Mouse (Mus musculus) cortical plate, adult 2 months (tissue): ENCODE results near the gene Timm17a.

ENCODE experiments used
- CTCF ChIP-seq: fragments of 200-500 bp; IDR thresholded peaks from 2 replicates; pipeline ENCODE4 v1.5.1; 2011; ENCODE audit warnings: mild to moderate bottlenecking, control low read depth, low read length; ENCODE audit not compliant: insufficient read depth; ENCODE audit errors: extremely low read depth
- POLR2A ChIP-seq: fragments of 200-500 bp; IDR thresholded peaks from 2 replicates; pipeline ENCODE4 v1.6.1; 2011; ENCODE audit warnings: mild to moderate bottlenecking, low read length, control low read depth; ENCODE audit not compliant: insufficient read depth; ENCODE audit errors: extremely low read depth

- TF ChIP-seq CTCF: no peak
- TF ChIP-seq POLR2A: no peak
Measured at GRCm38 (mm10) chr1:135265834-135266233, 47.7 kb downstream of the Timm17a start.
